Mouse (Mus musculus) heart, embryonic 11.5 days (tissue): ENCODE results near the gene Wdr64. TPM values are rescaled to one million over a fixed set of nuclear protein-coding genes. Genes with fewer than 3 reads are reported as not detected.

ENCODE experiments used
- ATAC-seq: fragments of 200-750 bp; cut with Nextera tagmentation; replicated peaks from 2 replicates; pipeline ENCODE4 v1.8.0; 2017; ENCODE audit warnings: moderate library complexity; ENCODE audit not compliant: insufficient number of reproducible peaks, low FRiP score, low TSS enrichment
- H3K27ac ChIP-seq: fragments of 300-500 bp; sonication (generic); 2 replicates; pipeline ENCODE4 v1.5.1; 2014; ENCODE audit warnings: mild to moderate bottlenecking, low read depth, low read length
- H3K27me3 ChIP-seq: fragments of 300-500 bp; sonication (generic); 2 replicates; pipeline ENCODE4 v1.6.1; 2014; ENCODE audit warnings: mild to moderate bottlenecking, low read length, mixed read lengths; ENCODE audit not compliant: control insufficient read depth, insufficient read depth
- H3K36me3 ChIP-seq: fragments of 300-500 bp; sonication (generic); 2 replicates; pipeline ENCODE4 v1.6.1; 2014; ENCODE audit warnings: mild to moderate bottlenecking, low read length, moderate library complexity, mixed read lengths; ENCODE audit not compliant: control insufficient read depth, insufficient read depth
- H3K4me1 ChIP-seq: fragments of 300-500 bp; sonication (generic); 2 replicates; pipeline ENCODE4 v1.6.1; 2014; ENCODE audit warnings: low read length; ENCODE audit not compliant: control insufficient read depth, insufficient read depth
- H3K4me2 ChIP-seq: fragments of 300-500 bp; sonication (generic); 2 replicates; pipeline ENCODE4 v1.6.1; 2014; ENCODE audit warnings: mild to moderate bottlenecking, moderate library complexity
- H3K4me3 ChIP-seq: fragments of 300-500 bp; sonication (generic); 2 replicates; pipeline ENCODE4 v1.5.1; 2014; ENCODE audit warnings: low read depth, low read length
- H3K9ac ChIP-seq: fragments of 300-500 bp; sonication (generic); 2 replicates; pipeline ENCODE4 v1.6.1; 2014; ENCODE audit warnings: mild to moderate bottlenecking, low read depth, low read length, moderate library complexity
- H3K9me3 ChIP-seq: fragments of 300-500 bp; sonication (generic); replicated peaks from 2 replicates; pipeline ENCODE4 v1.6.1; 2016; ENCODE audit warnings: low read length; ENCODE audit not compliant: control insufficient read depth
- WGBS: fragments of 180-500 bp; shearing (Covaris S2); extraction: QIAGEN DNeasy Blood & Tissue Kit; methylation state at CpG from one replicate; pipeline ENCODE4 v1.1.7; 2014; ENCODE audit not compliant: insufficient replicate concordance; 5-methylcytosine and 5-hydroxymethylcytosine counted together
- polyA plus RNA-seq: library from polyadenylated mRNA; unstranded; fragments of >200 nt; fragmentation: Nextera tagmentation; extraction: Ambion mirVana; gene quantifications from 2 replicates; pipeline ENCODE4 v1.2.1, GENCODE M21; 2014

The Wdr64 gene
- polyA plus RNA-seq, 1 experiment from 2014 or later = not detected

DNA sequence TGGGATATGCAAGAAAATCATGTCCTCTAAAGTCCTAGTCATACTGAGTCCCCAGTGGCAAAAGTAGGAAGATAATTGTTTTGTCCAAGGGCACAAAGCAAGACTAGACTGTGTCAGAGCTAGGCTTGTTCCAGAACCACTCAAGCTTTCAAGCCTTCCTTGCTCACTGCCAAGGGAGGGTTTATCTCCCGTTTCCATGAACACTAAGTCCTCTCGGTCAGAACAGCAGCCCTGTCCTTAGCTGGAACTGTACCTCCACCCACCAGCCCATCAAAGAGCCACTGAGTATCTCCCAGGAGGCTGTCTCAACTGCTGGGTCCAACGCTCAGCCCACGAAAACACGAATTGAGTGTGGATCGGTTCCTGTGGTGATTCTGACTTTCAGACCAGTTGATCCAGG is 23.3 kb upstream of the Wdr64 start:
- H3K36me3 ChIP-seq = no peaks in the 10 kb centered on the region
- H3K9ac ChIP-seq = no peak overlapping the region
- no peak for ATAC-seq
- no peak overlapping the region for H3K27ac ChIP-seq
- no peaks in the 10 kb centered on the region for H3K4me1 ChIP-seq
- no peaks in the 10 kb centered on the region for H3K27me3 ChIP-seq
- H3K4me2 ChIP-seq = no peak overlapping the region
- WGBS = 78% methylated on average over 6 of the region's 6 CpGs
- H3K9me3 ChIP-seq = no peaks in the 10 kb centered on the region
- no peak overlapping the region for H3K4me3 ChIP-seq

DNA sequence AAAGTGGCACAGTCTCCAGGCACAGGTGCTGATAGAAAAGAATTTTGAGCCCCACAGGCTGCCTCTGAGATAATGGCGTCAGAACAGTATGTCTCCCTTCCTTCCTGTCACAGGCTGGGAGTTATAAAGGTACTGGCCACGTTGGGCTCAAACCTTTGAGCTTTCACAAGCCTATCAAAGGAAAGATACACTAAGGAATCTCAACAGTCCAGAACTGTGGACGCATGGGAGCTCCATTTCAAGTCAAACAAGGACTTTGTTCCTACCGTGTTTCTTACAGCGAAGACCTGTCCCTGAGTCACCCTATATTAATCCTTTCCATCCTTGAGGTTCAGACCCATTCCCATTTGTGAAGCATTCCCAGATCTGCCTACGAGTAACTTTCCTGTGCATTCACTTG is 20.9 kb upstream of the Wdr64 start:
- no peak overlapping the region for H3K27ac ChIP-seq
- H3K36me3 ChIP-seq = no peaks in the 10 kb centered on the region
- no peak overlapping the region for H3K4me2 ChIP-seq
- WGBS = 69% methylated on average over 6 of the region's 6 CpGs
- no peaks in the 10 kb centered on the region for H3K27me3 ChIP-seq
- no peak overlapping the region for H3K9ac ChIP-seq
- H3K4me1 ChIP-seq = no peaks in the 10 kb centered on the region
- H3K4me3 ChIP-seq = no peak overlapping the region
- no peak for ATAC-seq
- H3K9me3 ChIP-seq = no peaks in the 10 kb centered on the region

DNA sequence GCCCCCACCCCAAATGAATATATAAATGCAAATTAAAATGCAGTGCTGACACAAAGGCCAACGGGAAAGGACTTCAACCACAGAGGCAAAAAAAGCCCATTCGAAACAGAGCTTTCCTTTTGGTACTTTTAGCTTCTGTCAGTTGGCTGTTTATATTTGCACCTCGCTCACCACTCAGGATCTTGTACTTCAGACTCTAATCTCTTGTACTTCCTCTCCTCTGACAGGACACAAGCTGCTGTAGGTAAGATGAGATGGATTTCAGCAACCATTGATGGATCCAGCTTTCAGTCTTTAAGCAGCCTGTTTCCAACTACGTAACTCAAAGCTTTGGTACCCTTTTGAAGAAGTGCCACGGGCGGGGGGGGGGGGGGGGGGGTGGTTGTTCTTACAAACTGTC is 17.4 kb upstream of the Wdr64 start:
- Histone ChIP-seq H3K9ac (no peak overlapping the region), H3K27me3 (no peaks in the 10 kb centered on the region), H3K27ac (no peak overlapping the region), H3K36me3 (no peaks in the 10 kb centered on the region), H3K9me3 (no peaks in the 10 kb centered on the region), H3K4me3 (no peak overlapping the region), H3K4me2 (no peak overlapping the region), H3K4me1 (no peaks in the 10 kb centered on the region)
- ATAC-seq = no peak
- whole genome bisulfite sequencing = 55% methylated on average over 6 of the region's 6 CpGs

DNA sequence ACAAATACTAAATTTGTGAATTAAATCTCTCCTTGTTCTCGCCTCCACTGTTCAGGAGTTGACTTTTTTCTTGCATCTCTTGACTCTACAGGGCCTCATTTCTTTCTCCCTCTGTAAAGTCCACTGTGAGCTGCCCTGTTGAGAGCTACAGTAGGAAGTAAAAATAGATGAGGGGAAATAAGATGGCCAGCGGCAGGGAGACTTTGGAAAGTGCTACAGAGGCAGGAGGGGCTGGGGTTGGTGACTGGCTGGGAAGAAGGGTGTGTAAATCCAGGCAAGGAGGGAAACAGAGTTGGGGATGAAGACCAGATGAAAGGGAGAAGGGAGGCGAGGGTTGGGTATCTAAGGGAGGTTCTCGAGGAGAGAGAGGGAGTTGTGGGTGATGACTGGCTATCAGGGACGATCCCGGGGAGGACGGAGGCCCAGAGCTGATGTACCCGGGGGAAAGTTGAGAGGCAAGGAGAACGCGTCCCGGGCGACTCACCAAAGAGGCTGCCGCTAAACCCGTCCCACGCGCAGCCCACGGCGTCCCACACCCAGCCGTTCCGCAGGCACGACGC is 6.6 kb upstream of the Wdr64 start:
- Histone ChIP-seq H3K27me3 (no peaks in the 10 kb centered on the region), H3K9ac (peak overlapping the region; percentile 87), H3K36me3 (no peaks in the 10 kb centered on the region; the same call in 1 of the 2 replicates), H3K9me3 (no peaks in the 10 kb centered on the region), H3K27ac (peak overlapping the region; percentile 80), H3K4me3 (peak overlapping the region; percentile 84), H3K4me2 (peak overlapping the region; percentile 87), H3K4me1 (peaks cover 13% of the 10 kb centered on the region)
- peak; percentile 0; the same call in 1 of the 2 replicates for ATAC-seq
- 2% methylated on average over 22 of the region's 22 CpGs for WGBS

DNA sequence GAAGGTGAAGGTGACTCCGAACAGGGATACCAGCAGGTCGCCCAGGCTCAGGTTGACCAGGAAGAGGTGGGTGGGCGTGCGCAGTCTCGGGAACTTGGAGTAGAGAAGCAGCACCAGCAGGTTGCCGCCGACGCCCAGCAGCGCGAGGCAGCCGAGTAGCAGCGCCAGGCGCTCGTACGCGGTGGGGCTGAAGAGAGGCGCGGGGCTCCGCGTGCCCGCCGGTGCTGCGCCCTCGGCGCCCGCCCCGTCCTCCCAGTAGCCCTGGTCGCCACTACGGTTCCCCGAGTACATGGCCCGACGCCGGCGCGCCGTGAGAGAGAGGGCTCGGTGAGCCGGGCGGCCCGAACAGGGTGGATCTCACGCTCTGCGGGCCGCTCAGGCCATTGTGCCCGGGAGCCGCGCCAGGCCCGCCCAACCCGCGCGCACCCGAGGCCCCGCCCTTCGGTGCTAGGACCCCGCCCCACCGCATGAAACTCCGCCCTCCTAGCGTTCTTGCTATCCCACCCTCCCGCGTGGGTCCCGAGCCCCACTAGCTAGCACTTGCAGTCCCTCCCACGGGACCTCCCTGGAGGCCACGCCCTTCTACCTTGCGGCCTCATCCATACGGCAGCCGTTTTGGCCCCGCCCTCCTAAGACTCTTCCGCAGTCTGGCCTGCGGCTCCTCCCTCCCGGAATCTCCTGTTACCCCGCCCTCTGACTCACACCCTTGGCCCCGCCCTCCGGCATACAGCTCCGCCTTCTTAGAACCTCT is 6.0 kb upstream of the Wdr64 start, which contains the start of the genes Opn3 and Chml:
Gene Opn3 (minus strand): TSS at position 531 of the 751 bp plus-strand sequence.
Gene Chml (minus strand): TSS at position 656 of the 751 bp plus-strand sequence.
- Histone ChIP-seq H3K4me1 (peaks cover 13% of the 10 kb centered on the region), H3K27ac (peak within 1 kb of the TSS; percentile 80), H3K4me3 (peak within 1 kb of the TSS; percentile 84), H3K4me2 (peak within 1 kb of the TSS; percentile 87), H3K9ac (peak within 1 kb of the TSS; percentile 87), H3K27me3 (no peaks in the 10 kb centered on the region), H3K9me3 (no peaks in the 10 kb centered on the region), H3K36me3 (no peaks in the 10 kb centered on the region; the same call in 1 of the 2 replicates)
- ATAC-seq = peak; percentile 99
- under 1% methylated on average over 72 of the region's 73 CpGs for WGBS

DNA sequence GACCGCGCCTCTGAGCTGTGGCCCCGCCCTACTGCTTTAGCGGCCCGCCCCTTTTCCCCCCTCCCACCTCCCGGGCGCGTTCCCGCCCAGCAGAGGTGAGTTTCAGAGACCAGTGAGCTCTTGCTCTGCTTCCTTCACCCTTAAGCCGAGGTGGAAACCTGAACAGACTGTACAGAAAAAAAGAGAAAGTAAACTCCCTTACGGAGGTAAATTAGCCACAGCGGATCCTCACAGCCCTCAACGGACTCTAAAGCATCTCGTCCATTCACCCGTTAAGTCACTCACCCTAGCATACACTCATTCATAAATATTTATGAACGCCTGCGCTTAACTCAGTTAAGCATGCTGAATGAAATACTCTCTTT is 5.4 kb upstream of the Wdr64 start:
- peak overlapping the region; percentile 70 for H3K9ac ChIP-seq
- under 1% methylated on average over 17 of the region's 17 CpGs for WGBS

DNA sequence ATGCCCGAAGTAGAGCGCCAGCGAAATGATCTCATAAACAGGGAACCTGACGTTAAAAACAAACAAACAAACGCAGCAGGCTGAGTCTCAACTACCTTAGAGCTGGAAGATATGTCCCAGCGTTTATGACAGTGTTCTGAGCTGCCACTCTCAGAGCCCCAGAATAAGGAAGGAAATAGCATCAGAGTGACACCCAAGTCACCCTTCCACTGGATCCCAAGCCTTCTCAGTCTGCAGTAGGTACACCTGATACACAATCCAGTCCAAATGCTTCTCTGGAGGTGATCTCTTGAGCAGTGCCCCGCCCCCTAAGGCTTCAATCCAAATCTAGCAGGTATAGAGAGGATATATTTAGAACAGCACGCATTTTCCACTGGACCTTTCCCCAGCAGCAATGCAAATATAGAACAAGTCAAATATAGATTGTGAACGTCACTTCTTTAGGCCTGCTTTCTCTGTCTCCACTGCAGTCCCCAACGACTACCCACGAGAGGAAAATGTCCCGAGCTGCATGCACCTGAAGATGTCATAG is 4.9 kb upstream of the Wdr64 start:
- Histone ChIP-seq H3K27ac (peak overlapping the region; percentile 73), H3K36me3 (no peaks in the 10 kb centered on the region), H3K9ac (peak overlapping the region; percentile 70), H3K4me2 (peak overlapping the region; percentile 87), H3K9me3 (no peaks in the 10 kb centered on the region), H3K4me1 (peaks cover 13% of the 10 kb centered on the region), H3K27me3 (no peaks in the 10 kb centered on the region), H3K4me3 (peak overlapping the region; percentile 84)
- ATAC-seq = no peak
- 28% methylated on average over 12 of the region's 12 CpGs for WGBS

More for the DNA sequence above, 5.4 kb upstream of the Wdr64 start:
- H3K27me3 ChIP-seq = no peaks in the 10 kb centered on the region
- H3K9me3 ChIP-seq = no peaks in the 10 kb centered on the region
- ATAC-seq = no peak
- peak overlapping the region; percentile 73 for H3K27ac ChIP-seq
- peak overlapping the region; percentile 87 for H3K4me2 ChIP-seq
- peak overlapping the region; percentile 84 for H3K4me3 ChIP-seq
- peaks cover 13% of the 10 kb centered on the region for H3K4me1 ChIP-seq
- no peaks in the 10 kb centered on the region; the same call in 1 of the 2 replicates for H3K36me3 ChIP-seq

DNA sequence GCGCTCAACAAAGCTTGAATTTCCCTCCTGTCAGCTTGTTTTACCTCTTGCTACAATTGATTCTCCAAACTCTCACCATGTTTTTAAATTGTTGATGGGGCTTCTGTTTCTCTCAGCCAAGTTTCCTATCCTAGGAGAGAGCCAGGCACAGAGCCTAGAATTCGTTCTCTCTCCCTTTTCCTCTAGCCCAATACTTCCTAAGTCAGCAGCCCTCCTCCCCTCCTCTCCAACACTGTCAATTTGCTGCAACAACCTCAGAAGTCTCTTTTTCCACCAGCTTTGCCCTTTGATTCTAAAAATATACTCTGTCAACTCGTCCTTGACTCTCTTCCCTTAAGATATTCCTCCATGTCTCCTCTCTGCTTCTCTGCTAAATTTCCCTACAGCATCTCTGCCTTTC is 982 bp downstream of the Wdr64 start:
- H3K9ac ChIP-seq = no peak overlapping the region
- 49% methylated on average over 3 of the region's 3 CpGs for WGBS
- no peak overlapping the region for H3K4me2 ChIP-seq
- no peaks in the 10 kb centered on the region for H3K9me3 ChIP-seq
- no peak overlapping the region for H3K27ac ChIP-seq
- no peaks in the 10 kb centered on the region for H3K27me3 ChIP-seq
- no peaks in the 10 kb centered on the region for H3K36me3 ChIP-seq
- ATAC-seq = no peak
- no peak overlapping the region for H3K4me3 ChIP-seq
- H3K4me1 ChIP-seq = no peaks in the 10 kb centered on the region
